Mouse (Mus musculus) CD4-positive, CD25-positive, alpha-beta regulatory T cell, adult 4 months (primary cell): ENCODE results near the gene Exo5. TPM values are rescaled to one million over a fixed set of nuclear protein-coding genes. Genes with fewer than 3 reads are reported as not detected.

Source experiments
- polyA plus RNA-seq, 2 experiments: library from polyadenylated mRNA; unstranded; fragments of 100-300 nt; shearing (Covaris generic); gene quantifications; one replicate each; pipeline ENCODE4 v1.2.1; 2017

The Exo5 gene
- polyA plus RNA-seq, 2 experiments from 2014 or later = 32.5 to 33.4 TPM

Other genes starting within 250 kb of the Exo5 start
- not detected for gene Kcnq4, start 176.4 kb downstream of the Exo5 start, polyA plus RNA-seq
- 10 to 100 TPM; 64.7 to 67.5 TPM for gene Nfyc, start 93.4 kb downstream of the Exo5 start, polyA plus RNA-seq
- 1 to 10 TPM in 1 of 2 experiments, under 1 TPM in 1; 0.63 to 1.2 TPM for gene Rims3, start 70.2 kb downstream of the Exo5 start, polyA plus RNA-seq
- 1 to 10 TPM; 1.1 to 1.2 TPM for gene Zfp69, start 26.7 kb upstream of the Exo5 start, polyA plus RNA-seq
- gene Smap2, start 92.2 kb upstream of the Exo5 start, polyA plus RNA-seq = 10 to 100 TPM; 34.0 to 37.4 TPM
- gene Col9a2, start 114.4 kb upstream of the Exo5 start, polyA plus RNA-seq = not detected
- gene Zmpste24, start 173.2 kb upstream of the Exo5 start, polyA plus RNA-seq = 10 to 100 TPM; 42.8 to 56.3 TPM
- gene Tmco2, start 184.2 kb upstream of the Exo5 start, polyA plus RNA-seq = not detected